Mouse (Mus musculus) c-Kit-negative CD71-positive TER-119-positive erythroid progenitor cells, embryonic 14.5 days (primary cell): ENCODE measurements around the gene Tbc1d17.

Experiments
- DNase-seq: peaks from one replicate; pipeline ENCODE4 v3.0.0-alpha.2; 2013; ENCODE audit warnings: low read depth, low spot score

The Tbc1d17 gene

DNA sequence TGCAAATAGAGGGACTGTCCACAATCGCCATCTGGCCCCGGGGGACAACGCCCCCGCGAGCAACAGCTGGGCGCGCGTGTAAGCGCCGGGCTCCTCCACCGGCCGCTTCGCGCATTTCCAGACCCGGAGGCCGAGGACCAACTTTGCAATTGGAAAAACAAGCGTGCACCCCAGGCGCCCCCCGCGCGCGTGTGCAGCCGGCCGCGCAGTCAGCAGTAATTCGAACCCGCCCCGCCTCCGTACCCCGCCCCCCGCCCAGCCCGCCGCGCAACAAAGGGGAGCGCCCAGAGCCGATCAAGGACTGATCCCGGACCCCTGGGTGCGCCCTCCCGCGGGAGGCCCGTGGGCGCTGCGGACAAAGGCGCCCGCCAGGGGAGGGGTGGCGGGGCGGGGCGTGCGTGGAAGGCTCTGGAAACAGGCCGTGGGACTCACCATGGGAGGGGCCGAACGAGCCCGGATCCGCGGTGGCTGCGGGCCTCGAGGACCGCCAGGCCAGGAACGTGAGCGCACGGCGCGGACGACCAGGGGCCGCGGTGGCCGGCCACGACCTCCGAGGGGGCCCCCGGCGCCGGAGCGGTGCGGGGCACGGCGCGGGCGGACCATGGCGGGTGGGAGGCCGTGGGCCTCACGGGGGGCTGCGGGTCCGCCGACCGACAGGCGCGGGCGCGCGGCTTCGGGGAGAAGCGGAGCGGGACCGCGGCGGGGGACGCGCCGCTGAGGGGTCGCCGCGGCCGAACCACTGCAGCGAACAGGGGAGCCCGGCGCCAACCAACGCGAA, 20.2 kb upstream of the Tbc1d17 start:
- DNase-seq: no peak

DNA sequence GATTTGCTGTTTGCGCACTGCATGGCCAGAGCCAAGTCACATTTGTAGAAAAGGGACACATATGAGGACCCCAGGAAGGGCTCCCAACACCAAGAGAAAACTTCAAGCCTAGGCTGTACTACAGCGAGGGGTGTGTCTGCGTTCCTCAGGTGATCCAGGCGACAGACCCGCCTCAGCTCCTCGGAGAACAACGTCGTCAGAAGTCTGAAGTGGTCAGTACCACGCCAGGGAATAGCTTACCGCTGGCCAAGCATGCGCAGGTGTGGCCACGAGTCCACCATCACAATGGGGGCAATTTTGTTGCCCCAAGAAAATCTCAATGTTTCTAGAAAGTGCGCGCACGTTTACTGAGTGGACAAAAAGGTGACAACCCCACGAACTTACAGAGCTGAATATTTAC, 19.6 kb upstream of the Tbc1d17 start:
- no peak for DNase-seq

DNA sequence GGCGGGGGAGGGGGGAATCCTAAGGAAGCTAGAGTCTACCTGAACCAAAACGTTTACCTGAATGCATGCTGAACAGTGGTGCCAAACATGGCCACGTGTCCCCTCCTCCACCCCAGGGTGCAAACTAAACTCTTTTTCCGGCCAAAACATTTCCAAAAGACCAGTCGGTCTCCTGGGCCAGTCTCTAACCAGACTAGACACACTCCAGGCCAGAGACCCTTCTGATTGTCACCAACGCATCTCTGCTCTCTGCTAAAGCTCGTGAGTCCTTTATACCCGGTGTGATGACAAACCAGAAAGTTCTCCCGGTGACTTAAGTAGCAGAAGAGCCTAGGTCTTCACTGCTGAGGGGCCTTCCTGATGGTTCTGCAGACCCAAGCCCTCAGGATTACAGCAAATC, 18.9 kb upstream of the Tbc1d17 start:
- DNase-seq: no peak

DNA sequence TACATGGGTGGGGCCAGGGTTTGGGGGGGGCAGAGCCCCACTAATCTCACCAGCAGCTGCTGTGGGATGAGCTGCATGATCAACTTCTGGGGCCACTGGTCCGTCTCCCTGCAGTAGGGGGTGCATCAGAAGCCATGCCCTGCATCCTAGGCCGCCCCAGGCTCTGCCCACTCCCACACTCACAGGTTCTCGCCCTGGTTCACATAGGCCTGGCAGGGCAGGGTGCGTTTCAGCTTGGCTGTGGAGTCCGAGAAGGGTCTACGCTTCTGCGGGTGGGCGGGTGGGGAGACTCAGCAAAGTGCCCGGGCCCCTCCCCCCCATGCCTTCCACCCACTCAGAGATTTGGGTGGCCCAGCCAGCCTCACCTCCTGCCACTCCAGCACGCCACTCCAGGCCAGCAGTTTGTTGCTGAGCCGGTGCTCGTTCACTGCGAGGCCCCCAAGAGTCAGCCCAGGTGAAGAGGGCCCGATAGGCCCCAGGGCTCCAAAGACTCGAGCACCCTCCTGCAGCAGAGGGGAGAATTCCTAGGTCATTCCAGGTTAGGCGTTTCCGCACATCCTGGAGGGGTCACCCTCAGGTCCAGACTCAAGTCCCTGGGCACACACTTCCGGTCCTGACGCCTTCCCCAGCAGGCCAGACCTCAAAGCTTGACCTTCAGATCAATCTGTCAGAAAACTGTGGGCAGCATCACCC, 18.3 kb upstream of the Tbc1d17 start:
- no peak for DNase-seq

DNA sequence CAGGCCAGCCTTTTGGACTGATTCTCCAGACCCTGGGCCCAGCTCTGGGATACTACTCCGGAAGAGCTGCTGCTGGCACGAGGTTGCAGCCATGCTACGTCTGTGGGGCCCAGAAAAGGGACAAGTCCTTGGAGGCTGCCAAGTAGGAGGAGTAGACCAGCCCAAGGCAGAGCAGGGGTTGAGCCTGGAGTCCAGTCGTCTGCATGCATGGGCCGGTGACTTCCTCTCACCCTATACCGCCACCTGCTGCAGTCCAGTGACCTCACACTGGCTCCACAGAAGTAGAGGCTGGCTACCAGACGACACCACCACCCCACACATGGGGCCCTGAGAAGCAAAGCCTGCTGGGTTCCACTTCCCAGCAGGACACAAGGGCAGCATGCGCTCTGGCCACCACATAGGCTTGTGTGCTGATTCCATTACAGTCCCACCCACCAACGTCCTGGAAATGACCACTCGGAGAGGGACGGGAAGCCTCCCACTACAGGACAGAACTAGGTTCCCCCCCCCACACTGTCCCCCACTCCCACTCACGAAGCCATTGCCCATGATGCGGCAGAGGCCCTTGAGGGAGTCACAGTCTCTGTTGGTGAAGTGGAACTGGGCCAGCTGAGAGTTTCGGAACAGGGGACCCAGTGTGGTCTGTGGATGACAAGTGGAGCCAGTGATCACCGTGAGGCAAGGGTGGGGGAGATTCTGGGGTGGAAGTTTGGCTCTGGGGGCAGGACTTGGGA, 17.6 kb upstream of the Tbc1d17 start:
- DNase-seq: no peak

DNA sequence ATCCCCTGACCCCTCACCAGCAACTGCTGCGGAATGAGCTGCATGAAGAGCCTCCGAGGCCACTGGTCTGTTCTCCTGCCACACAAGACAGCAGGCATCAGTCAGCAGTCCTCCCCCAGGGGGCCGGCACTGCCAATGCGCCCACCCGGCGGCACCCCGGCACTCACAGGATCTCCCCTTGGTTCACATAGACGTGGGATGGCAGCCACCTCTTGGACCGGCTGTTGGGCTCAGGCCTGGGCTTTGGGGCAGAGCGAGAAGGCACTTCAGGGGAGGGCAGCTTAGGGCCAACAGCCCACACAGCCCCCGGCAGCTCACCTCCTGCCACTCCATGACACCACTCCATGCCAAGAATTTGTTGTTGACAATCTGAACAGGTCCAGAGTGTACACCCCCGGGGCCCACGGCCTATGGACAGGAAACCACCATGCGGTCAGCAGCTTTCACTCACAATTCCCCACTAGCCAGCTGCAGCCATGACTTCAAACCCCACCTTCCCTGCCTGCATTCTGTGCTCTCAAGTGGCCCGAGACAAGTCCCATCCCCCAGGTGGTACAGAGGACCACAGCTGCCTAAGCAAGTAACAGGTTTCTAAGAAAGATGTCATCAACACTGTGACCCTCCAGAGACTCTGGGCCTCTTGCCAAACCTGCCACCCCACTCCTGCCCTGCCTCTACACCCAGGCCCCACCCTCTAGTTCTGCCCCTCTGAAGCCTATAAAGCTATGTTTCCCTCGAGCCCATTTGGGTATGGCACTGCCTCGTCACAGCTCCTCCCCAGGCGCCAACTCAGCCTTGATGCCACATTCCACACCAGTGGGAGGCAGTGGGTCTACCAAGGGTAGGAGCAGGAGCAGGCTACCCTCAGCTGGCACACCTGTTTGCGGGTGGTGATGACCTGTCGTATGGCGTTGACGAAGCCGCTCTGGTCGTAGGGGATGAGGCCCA, 16.0 kb upstream of the Tbc1d17 start:
- DNase-seq: no peak

DNA sequence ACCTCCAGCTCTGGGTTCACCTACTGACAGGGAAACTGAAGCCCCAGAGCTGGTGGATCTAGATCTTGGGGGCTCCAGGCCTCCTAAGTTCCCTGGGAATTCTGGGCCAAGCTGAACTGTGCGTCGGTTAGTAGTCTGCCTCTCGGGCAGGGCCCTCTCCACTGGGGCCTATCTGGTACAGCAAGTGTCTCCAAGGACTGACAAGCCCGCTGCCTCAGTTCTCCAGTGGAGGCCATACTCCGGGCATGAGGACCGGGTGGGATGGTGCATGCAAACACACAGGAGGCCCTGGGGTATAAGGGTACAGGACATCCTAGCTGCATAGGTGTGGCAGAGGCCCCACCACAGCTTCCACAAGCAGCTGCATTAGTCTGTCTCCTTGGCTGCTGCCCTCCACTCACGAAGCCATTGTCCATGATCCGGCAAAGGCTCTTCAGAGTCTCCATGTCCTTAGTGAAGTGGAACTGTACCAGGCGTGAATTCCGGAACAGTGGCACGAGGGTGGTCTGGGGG, 15.2 kb upstream of the Tbc1d17 start:
- DNase-seq: no peak

DNA sequence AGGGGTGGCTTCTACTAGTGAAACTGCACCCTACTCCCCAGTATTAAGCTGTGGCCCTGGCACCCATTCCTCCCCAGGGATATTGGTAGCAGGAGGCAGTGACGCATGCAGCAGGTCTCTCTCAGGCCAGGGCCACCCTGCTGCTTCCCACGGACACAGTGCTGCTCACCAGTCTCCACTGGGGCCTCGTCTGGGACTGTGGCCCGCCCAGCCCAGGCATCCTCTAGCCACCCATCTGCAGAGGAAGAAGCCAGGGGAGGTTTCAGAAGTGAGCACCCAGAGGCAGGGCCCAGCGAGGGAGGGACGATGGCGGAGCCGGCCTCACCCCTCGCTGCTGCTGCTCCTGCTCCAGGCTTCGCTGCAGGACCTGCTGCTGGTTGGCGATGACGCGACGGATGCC, 14.3 kb upstream of the Tbc1d17 start:
- no peak for DNase-seq

DNA sequence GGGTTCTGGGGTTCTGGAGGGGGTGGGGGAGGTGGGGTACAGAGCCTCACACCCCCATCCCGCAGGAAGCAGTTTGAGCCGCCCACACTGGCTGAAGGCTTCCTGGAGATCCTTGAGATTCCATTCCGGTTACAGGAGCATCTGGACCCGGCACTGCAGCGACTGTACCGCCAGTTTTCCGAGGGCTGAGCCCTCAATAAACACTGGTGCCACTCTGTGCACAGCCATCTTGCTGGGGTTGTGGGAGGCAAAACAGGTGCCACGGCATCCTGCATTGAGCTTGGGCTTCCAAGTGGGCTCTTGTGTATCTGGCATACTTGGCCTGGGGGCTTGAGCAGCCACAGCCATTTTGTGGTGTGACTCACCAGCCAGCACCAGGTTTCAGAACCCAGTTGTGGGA, 13.6 kb upstream of the Tbc1d17 start:
- DNase-seq: no peak

DNA sequence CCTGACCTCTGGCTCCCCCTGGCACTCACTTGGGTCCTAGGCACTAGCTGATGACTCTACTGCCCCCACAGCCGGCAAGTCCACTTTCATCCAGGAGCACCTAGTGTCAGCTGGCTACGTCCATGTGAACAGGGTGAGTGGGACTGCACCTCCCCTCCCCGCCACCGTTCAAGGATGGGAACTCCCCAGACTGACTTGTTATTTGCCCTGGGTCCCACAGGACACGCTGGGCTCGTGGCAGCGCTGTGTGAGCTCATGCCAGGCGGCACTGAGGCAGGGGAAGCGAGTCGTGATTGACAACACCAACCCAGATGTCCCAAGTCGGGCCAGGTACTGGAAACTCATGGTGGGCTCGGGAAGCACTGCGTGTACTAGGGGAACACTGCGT, 12.5 kb upstream of the Tbc1d17 start:
- DNase-seq: no peak

DNA sequence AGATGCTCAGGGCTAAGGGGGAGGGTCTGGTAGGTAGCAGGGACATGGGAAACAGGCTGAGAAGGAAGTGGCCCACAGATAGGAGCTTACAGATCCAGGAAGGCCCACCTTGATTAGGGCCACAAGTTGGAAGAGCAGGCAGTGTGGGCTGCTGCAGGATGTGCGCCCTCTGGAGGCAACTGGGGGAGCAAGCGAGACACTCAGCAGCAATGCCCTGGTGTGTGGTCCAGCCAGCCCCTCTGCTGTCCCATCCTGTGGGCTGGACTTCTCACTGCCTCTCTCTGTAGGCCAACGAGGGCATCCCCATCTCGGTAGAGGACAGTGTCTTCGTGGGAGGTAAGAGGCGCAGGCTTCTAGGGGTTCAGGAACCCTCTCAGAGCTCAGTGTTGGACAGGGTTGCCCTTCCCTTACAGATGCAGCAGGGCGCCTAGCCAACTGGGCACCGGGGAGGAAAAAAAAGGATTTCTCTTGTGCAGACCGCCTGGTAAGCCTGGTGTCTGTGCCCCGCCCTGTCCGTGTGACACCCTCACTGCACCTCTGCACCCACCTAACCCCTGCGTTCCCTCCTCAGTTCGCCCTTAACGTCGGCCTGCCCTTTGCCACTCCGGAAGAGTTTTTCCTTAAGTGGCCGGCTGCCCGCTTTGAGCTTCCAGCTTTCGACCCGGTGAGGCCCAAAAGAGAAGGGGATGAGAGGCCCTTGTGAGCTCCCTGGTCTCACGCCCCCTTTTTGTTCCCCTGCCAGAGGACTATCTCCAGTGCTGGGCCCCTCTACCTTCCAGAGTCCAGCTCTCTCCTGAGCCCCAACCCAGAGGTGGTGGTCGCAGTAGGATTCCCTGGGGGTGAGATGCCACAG, 11.9 kb upstream of the Tbc1d17 start:
- peak; percentile 41 for DNase-seq

DNA sequence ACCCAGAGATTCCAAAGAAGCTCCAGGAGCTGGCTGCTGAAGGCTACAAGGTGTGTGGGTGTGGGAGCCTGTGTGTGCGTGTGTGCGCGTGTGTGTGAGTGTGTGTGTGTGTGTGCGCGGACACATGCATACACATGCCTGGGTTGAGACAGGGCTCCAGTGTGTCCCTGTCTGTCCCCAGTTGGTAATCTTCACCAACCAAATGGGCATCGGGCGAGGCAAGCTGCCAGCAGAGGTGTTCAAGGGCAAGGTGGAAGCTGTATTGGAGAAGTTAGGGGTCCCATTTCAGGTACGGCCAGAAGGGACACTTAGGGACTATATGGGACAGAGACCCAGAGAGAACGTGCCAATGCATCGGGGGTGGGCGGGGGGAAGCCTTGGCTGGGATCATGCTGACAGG, 11.0 kb upstream of the Tbc1d17 start:
- no peak for DNase-seq

DNA sequence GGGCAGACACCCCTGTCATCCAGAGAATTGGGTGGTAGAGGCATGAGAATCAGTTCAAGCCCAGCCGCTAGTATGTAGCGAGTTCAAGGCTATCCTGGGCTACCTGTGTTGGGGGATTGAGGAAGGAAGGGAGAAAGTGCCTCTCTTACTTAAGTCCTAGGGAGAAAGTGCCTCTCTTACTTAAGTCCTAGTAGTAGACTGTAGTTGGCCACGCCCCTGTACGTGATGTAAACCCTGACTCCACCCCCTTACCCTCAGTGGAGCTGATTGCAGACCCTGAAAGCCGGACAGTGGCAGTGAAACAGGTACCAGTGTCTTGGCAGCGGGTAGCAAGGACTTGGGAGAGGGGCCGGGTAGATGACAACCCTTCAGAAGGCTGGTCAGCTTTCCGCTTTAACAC, 9.0 kb upstream of the Tbc1d17 start:
- peak; percentile 77 for DNase-seq

DNA sequence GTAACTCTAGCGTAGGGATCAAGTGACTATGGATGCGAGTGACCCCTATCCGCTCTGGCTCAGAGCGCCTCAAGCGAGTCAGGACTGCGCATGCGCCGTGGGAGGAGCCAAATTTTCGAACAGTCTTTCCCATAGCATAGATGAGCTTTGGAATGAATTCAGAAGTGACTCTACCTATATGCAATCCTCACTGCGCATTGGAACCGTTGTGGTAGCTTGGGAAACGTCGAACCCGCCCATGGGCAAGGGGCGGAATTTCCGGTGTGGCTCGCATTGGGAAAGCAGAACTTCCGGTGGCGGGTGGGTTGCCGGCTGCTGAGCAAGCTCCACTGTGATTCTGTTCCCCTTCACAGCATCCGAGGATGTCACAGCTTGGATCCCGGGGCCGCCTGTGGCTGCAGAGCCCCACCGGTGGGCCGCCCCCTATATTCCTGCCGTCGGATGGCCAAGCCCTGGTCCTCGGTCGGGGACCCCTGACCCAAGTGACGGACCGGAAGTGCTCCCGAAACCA, 8.2 kb upstream of the Tbc1d17 start, which contains the start of gene Pnkp:
Gene Pnkp (plus strand): TSS at position 98 of the 511 bp plus-strand sequence.
- DNase-seq: peak; percentile 82

DNA sequence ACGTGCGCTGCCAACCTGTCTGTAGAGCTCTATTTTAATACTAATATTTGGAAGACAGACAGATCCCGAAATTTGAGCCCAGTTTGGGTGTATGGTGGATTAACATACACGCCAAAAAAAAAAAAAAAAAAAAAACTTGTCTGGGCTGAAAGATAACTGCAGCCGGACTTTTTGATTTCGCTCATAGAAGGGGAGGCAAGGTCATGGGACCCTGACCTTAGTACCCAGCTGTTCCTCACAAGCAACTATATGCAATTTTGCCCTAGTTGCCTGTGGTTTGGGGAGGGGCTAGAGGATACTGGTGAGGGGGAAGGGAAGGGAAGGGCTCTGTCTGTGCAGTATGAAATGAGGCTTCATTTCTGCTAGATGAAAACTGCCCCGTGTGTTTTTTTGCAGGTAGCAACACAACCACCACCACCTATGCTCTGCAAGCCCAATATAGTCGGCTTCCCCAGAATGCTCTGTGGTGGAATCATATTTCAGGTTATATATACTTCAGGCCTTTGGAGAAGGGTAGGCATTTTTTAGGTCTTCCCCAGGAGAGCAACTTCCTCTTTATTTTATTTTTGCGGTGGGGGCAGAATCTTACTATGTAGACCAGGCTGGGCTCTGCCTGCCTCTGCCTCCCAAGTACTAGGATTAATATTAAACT, 7.5 kb upstream of the Tbc1d17 start:
- peak; percentile 24 for DNase-seq

DNA sequence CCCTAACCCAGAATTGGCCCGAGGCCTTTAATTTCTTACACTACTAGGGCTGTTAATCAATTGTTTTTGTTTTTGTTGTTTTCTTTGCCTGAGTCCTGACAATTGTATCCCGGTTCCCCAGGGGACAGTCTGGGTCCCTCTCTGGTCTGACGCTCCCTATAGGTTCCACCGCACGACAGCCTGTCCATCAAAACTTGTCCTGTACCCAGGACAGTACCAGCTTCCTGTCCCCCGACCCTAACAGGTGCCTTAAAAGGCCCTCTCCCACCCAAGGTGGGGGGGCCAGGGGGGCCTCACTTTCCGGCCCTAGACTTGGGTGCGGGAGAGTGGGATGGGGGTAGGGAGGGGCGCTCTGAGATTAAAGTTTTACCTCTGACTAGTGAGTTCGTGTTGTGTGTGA, 6.2 kb upstream of the Tbc1d17 start:
- DNase-seq: no peak

DNA sequence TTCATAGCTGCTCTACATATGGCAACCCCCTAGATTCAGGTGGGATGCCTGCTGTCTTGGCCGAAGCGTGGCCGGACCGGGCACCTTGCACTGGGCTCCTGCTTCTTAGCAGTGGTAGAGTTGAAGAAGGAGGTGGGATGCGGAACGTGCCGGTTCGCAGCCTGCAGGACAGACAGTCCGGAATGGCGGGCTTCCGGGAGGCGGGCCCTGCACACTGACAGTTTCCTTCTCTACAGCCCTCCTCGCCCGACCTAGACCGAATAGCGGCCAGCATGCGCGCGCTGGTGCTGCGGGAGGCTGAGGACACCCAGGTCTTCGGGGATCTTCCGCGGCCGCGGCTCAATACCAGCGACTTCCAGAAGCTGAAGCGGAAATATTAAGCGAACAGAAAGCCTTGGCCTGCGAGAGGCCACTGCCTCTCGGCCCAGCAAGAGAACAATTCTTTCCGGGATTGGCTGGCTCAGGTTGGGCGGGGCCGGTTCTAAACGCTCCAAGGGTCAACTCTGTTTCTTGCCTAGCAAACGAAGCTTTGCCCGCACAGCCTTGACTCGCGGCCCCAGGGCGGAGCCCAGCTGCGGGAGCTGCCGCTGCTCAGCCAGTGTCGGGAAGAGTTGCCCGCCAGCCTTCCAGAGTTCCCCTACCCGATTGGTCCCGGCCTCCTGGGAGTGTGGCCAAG, 5.6 kb upstream of the Tbc1d17 start:
- peak; percentile 79 for DNase-seq

DNA sequence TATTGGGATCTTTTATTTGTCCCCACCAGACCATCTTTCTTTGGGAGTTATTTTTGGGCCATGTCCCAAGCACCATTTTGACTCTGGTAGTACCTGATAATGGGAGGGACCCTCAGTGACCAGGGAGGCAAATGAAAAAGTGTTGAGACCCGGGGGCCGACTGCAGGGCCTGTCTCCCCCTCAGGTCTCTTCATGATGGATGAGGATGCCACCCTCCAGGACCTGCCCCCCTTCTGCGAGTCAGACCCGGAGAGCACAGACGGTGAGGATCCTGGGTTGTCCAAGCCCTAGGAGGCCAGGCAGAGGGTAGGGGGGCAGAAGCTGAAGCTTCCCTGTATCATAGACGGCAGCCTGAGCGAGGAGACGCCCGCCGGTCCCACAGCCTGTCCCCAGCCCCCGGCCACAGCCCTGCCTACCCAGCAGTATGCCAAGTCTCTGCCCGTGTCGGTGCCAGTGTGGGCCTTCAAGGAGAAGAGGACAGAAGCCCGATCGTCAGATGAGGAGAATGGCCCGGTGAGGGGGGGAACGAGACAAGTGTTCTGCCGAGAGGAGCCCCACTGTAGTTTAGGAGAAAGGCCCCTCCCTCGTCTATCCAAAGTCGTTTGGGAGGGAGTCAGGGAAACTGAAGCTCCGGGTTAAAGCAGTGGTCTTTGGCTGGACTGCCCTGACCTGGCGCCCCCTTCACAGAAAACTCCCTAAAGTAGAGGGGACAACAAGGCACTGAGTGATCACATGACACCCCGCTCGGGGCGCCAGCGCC, 4.9 kb upstream of the Tbc1d17 start:
- DNase-seq: no peak
